Mouse (Mus musculus) small intestine, adult 2 months (tissue): ENCODE results near the gene Ggnbp2.

Source experiments
- CTCF ChIP-seq: fragments of 200-500 bp; IDR thresholded peaks from 2 replicates; pipeline ENCODE4 v1.5.1; 2012; ENCODE audit warnings: low read depth, mild to moderate bottlenecking, control low read depth, inconsistent platforms, low read length, moderate library complexity, mixed read lengths; ENCODE audit not compliant: insufficient replicate concordance, insufficient read length; ENCODE audit errors: extremely low read depth
- POLR2A ChIP-seq: fragments of 200-500 bp; IDR thresholded peaks from 2 replicates; pipeline ENCODE4 v1.6.1; 2012; ENCODE audit warnings: low read depth, mild to moderate bottlenecking, control low read depth, inconsistent platforms, low read length, moderate library complexity

GRCm38 (mm10) chr11:84916703-84917300 is 46.2 kb upstream of the Ggnbp2 start:
- TF ChIP-seq CTCF (no peak), POLR2A (no peak)
